Mouse (Mus musculus): Measurements from ENCODE around the gene Tbc1d16. TPM values are rescaled to one million over a fixed set of nuclear protein-coding genes. Genes with fewer than 3 reads are reported as not detected.

Gene Tbc1d16
- total RNA-seq, 2 experiments from 2014 or later: 47.9 to 50.9 TPM

- DNase-seq: no peak
These were observed 56.7 kb downstream of the Tbc1d16 start for GRCm38 (mm10) chr11:119171588-119171987.

- DNase-seq: no peak
These were observed 59.4 kb downstream of the Tbc1d16 start for GRCm38 (mm10) chr11:119168851-119169250.

- DNase-seq: no peak
These were observed 62.3 kb downstream of the Tbc1d16 start for GRCm38 (mm10) chr11:119165995-119166394.

GRCm38 (mm10) chr11:119164375-119164774 is 63.9 kb downstream of the Tbc1d16 start:
- DNase-seq: no peak

GRCm38 (mm10) chr11:119163734-119163992 is 64.6 kb downstream of the Tbc1d16 start:
- DNase-seq: no peak

- no peak for DNase-seq
These were observed 65.2 kb downstream of the Tbc1d16 start for GRCm38 (mm10) chr11:119162959-119163733.

- DNase-seq: no peak
These were observed 66.6 kb downstream of the Tbc1d16 start for GRCm38 (mm10) chr11:119161665-119162064.

GRCm38 (mm10) chr11:119160050-119160449 is 68.2 kb downstream of the Tbc1d16 start:
- DNase-seq: no peak

GRCm38 (mm10) chr11:119159496-119159895 is 68.8 kb downstream of the Tbc1d16 start:
- DNase-seq: no peak

- DNase-seq: no peak
These were observed 70.7 kb downstream of the Tbc1d16 start for GRCm38 (mm10) chr11:119157377-119158189.

GRCm38 (mm10) chr11:119156481-119157254 is 71.6 kb downstream of the Tbc1d16 start:
- DNase-seq: peak in 1 of 2 experiments; percentile 25

- DNase-seq: no peak
These were observed 72.4 kb downstream of the Tbc1d16 start for GRCm38 (mm10) chr11:119155638-119156480.

GRCm38 (mm10) chr11:119152321-119152831 is 75.9 kb downstream of the Tbc1d16 start:
- no peak for DNase-seq

- DNase-seq: no peak
These were observed 77.2 kb downstream of the Tbc1d16 start for GRCm38 (mm10) chr11:119151073-119151607.

GRCm38 (mm10) chr11:119150442-119150841 is 77.9 kb downstream of the Tbc1d16 start:
- no peak for DNase-seq

GRCm38 (mm10) chr11:119148829-119149228 is 79.5 kb downstream of the Tbc1d16 start:
- no peak for DNase-seq

GRCm38 (mm10) chr11:119147153-119147552 is 81.1 kb downstream of the Tbc1d16 start:
- DNase-seq: no peak

GRCm38 (mm10) chr11:119146140-119146539 is 82.2 kb downstream of the Tbc1d16 start:
- DNase-seq: no peak

- no peak for DNase-seq
These were observed 83.4 kb downstream of the Tbc1d16 start for GRCm38 (mm10) chr11:119144801-119145475.

GRCm38 (mm10) chr11:119143376-119144002 is 84.8 kb downstream of the Tbc1d16 start:
- no peak for DNase-seq
